Mouse (Mus musculus): ENCODE data around the gene Esp31.

Esp31 gene

DNA sequence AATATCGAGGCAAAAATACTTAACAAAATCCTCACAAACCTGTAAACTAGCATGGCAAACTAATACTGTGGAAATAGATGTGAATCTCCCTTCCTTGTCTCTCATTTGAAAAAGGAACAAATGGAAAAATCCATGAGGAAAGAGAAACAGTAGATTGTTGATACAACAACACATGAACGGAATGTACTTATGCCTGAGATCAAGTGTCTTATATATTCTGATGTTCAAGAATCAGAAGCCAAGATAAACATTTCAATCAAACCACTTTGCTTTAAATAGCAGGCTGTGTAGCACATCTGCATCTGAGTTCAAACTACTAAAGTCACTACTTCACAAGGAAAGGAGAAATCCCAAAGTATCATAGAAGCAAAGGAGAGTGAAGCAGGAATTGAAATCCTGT lies at the start of gene Esp31:
Gene Esp31, plus strand, starts transcription at position 301 of the 400 bp plus-strand sequence.
- no peak for DNase-seq (ENCODE audit: low read depth, low spot score)
